10 mouse cellular contexts compared by ENCODE assay signal in the genomic region with DNA sequence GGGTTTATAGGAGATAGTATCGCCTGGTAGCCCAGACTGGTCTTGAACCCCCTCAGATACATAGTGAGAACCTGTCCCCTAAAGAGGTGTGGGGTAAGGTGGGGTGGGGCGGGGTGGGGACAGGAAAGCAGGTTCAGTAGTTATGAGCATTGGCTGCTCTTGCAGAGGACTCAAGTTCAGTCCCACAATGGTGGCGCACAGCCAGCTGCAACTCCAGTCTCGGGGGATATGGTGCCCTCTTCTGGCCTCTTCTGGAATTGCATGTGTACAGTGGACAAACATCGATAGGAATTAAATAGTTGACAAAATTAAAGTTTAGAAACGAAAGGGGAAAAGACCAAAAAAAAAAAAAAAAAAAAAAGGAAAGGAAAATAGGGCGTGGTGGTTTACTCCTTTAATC. TPM values are rescaled to one million over a fixed set of nuclear protein-coding genes. Genes with fewer than 3 reads are reported as not detected.
DNase-seq lines count a peak whose midpoint lies in the region; ATAC-seq and TF ChIP-seq lines count a peak whose summit lies in the region.
"Had no signal": no experiment of that assay in that cellular context is flagged by ENCODE, and none has a peak within 500 bp of the region (broad histone marks: within the 10 kb centered on the region; RNA-seq: fewer than 3 reads in every experiment).

No protein-coding gene starts in this region.

- no peak overlapping the region for H3K27ac ChIP-seq in kidney, embryonic 16.5 days (ENCODE audit: low read length)
- no peak overlapping the region for H3K27ac ChIP-seq in embryonic fibroblast, embryonic 13.5 days (ENCODE audit: insufficient read depth, low read length)
- H3K27ac ChIP-seq: neural tube, embryonic 12.5 days had no signal

- intact Hi-C loops in left cerebral cortex, postnatal 4 days (cut with DNase I) = loop anchor here (5.0 kb wide), 1 partner anchor 422 kb away; a partner anchor contains a TSS

- no peaks in the 10 kb centered on the region for H3K36me3 ChIP-seq in kidney, embryonic 16.5 days (ENCODE audit: insufficient read depth, low read length)
- H3K36me3 ChIP-seq: neural tube, embryonic 12.5 days had no signal

- peaks cover 17% of the 10 kb centered on the region for H3K4me1 ChIP-seq in kidney, embryonic 16.5 days (ENCODE audit: insufficient read depth, low read length)
- no peaks in the 10 kb centered on the region for H3K4me1 ChIP-seq in embryonic fibroblast, embryonic 13.5 days (ENCODE audit: control insufficient read depth, insufficient read depth, low read length)

- no peaks in the 10 kb centered on the region for H3K27me3 ChIP-seq in kidney, embryonic 16.5 days (ENCODE audit: insufficient read depth, low read length)
- H3K27me3 ChIP-seq: neural tube, embryonic 12.5 days had no signal

- no peaks in the 10 kb centered on the region for H3K9me3 ChIP-seq in kidney, embryonic 16.5 days (ENCODE audit: low read length)

- no peak overlapping the region for H3K4me2 ChIP-seq in kidney, embryonic 16.5 days (replicated peaks; ENCODE audit: low read depth, low read length)
- H3K4me2 ChIP-seq: neural tube, embryonic 12.5 days had no signal

- H3K4me3 ChIP-seq in kidney, embryonic 16.5 days (ENCODE audit: low read length) = no peak overlapping the region
- no peak overlapping the region for H3K4me3 ChIP-seq in embryonic fibroblast, embryonic 13.5 days (ENCODE audit: insufficient read depth, low read length)
- H3K4me3 ChIP-seq: erythroblast, embryonic 14.5 days; neural tube, embryonic 12.5 days had no signal

- peak; percentile 53; the same call in 1 of the 2 replicates for TF ChIP-seq CTCF in embryonic fibroblast, embryonic 13.5 days (IDR thresholded peaks at IDR 0.05; ENCODE audit: borderline replicate concordance, insufficient read depth, low read length)

- H3K9ac ChIP-seq in kidney, embryonic 16.5 days (replicated peaks; ENCODE audit: low read length) = no peak overlapping the region
- H3K9ac ChIP-seq: neural tube, embryonic 12.5 days had no signal

- no peak for TF ChIP-seq POLR2A in embryonic fibroblast, embryonic 13.5 days (IDR thresholded peaks at IDR 0.05; ENCODE audit: low read depth, low read length)

- DNase-seq in kidney, adult 18-20 months = peak; percentile 88
- peak; percentile 56 to 74 for DNase-seq in adrenal gland, postnatal 4 days (ENCODE audit: low spot score in 2 of 2)
- DNase-seq in left cerebral cortex, postnatal 4 days = peak; percentile 86
- peak; percentile 34 for DNase-seq in ovary, adult 18-20 months (ENCODE audit: low spot score)
- peak; percentile 64 to 83 for DNase-seq in thymus, postnatal 10 days (ENCODE audit: low spot score in 2 of 2)

- ATAC-seq in kidney, embryonic 16.5 days (ENCODE audit: low FRiP score, low TSS enrichment) = no peak
- ATAC-seq in hematopoietic stem cell, adult 5-6 weeks (replicated peaks in 1 of 2; ENCODE audit: insufficient read depth in 1 of 2, low FRiP score in 2 of 2, low TSS enrichment in 1 of 2, low read depth in 1 of 2, poor library complexity in 2 of 2, severe bottlenecking in 2 of 2) = peak; percentile 53 to 54; a peak in 1 of 4 replicates

- WGBS in kidney, embryonic 16.5 days = 58% methylated on average over 7 of the region's 7 CpGs

RNA-seq across cellular contexts. Expression of a gene that starts 10.4 kb away (rescaled TPM):
- 114 and 117 TPM in 2 replicates for polyA plus RNA-seq in kidney, embryonic 16.5 days (2015; fragmentation: Nextera tagmentation; extraction: Ambion mirVana)
- total RNA-seq in adrenal gland, postnatal 4 days (2021) = 10 to 100 TPM; 36.6 to 39.3 TPM
- 31.3 and 33.7 TPM in 2 replicates for polyA plus RNA-seq in embryonic fibroblast, embryonic 13.5 days (2011; ENCODE audit: insufficient read length, low read depth, missing spikeins)
- total RNA-seq in hematopoietic stem cell, adult 5-6 weeks (2017) = 24.0 and 46.7 TPM in 2 replicates
- total RNA-seq in left cerebral cortex, postnatal 4 days (2021) = 1 to 10 TPM; 4.8 to 5.7 TPM

RNA-seq across cellular contexts. Expression of a gene that starts 47.9 kb away (rescaled TPM):
- polyA plus RNA-seq in kidney, embryonic 16.5 days (2015; fragmentation: Nextera tagmentation; extraction: Ambion mirVana) = 2.3 and 2.4 TPM in 2 replicates
- 1 to 10 TPM; 5.4 to 7.5 TPM for total RNA-seq in adrenal gland, postnatal 4 days (2021)
- 0.75 and 2.2 TPM in 2 replicates for polyA plus RNA-seq in embryonic fibroblast, embryonic 13.5 days (2011; ENCODE audit: insufficient read length, low read depth, missing spikeins)
- 1.6 TPM in 1 of 2 replicates, not detected in the other for total RNA-seq in hematopoietic stem cell, adult 5-6 weeks (2017)
- 10 to 100 TPM in 1 of 2 experiments, 1 to 10 TPM in 1; 6.2 to 10.3 TPM for total RNA-seq in left cerebral cortex, postnatal 4 days (2021)

Comparison
In these comparisons a context has a peak if more than half of its experiments do, and no peak if none do; other contexts are left out.
1. DNase-seq: peak in every context shown above with its lines; median percentile 88 in kidney, adult 18-20 months; 86 in left cerebral cortex, postnatal 4 days; 74 in thymus, postnatal 10 days; 65 in adrenal gland, postnatal 4 days; 34 in ovary, adult 18-20 months.